In the genomic region with DNA sequence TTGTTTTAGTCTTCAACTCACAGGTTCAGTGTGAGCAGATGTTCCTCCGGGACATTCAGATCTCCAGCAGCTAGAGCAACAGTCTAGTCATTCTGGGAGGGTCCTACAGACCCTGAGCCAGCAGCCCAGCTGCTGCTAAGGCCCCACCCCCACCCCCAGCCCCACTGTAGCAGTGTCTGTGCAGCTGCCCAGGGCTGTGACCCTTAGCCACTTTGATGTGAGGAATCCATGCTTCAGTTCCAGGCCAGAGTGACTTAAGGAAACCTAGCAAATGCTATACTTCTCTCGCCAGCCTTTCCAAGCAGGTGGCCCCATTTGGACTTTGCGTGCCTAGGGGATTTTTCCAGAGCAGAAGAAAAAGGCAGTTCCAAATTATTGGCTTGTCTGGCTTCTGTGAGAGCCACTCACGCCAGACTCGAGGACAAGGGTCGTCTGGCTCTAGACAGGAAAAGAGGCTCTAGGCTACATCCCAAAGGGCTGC, we compare ENCODE assay signal across 13 mouse cellular contexts. TPM values are rescaled to one million over a fixed set of nuclear protein-coding genes. Genes with fewer than 3 reads are reported as not detected.
DNase-seq lines count a peak whose midpoint lies in the region; ATAC-seq and TF ChIP-seq lines count a peak whose summit lies in the region.
"Had no signal": no experiment of that assay in that cellular context is flagged by ENCODE, and none has a peak within 500 bp of the region (broad histone marks: within the 10 kb centered on the region; RNA-seq: fewer than 3 reads in every experiment).

No protein-coding gene starts in this region.

- no peaks in the 10 kb centered on the region for H3K9me3 ChIP-seq in lung, embryonic 16.5 days (ENCODE audit: control insufficient read depth, low read length)
- no peaks in the 10 kb centered on the region for H3K9me3 ChIP-seq in intestine, embryonic 14.5 days (ENCODE audit: control insufficient read depth, low read length)
- no peaks in the 10 kb centered on the region for H3K9me3 ChIP-seq in forebrain, postnatal 0 days (ENCODE audit: low read length)
- H3K9me3 ChIP-seq in midbrain, embryonic 14.5 days (ENCODE audit: control insufficient read depth, low read length) = no peaks in the 10 kb centered on the region

- H3ac ChIP-seq in myocyte (ENCODE audit: control insufficient read depth, insufficient read length) = no peak overlapping the region

- no peaks in the 10 kb centered on the region for H3K36me3 ChIP-seq in lung, embryonic 16.5 days (ENCODE audit: control insufficient read depth, insufficient read depth, low read length)
- H3K36me3 ChIP-seq in intestine, embryonic 14.5 days (ENCODE audit: control insufficient read depth, insufficient read depth, low read length) = no peaks in the 10 kb centered on the region
- H3K36me3 ChIP-seq in myocyte (ENCODE audit: control insufficient read depth, insufficient read depth) = no peaks in the 10 kb centered on the region
- no peaks in the 10 kb centered on the region for H3K36me3 ChIP-seq in forebrain, postnatal 0 days (ENCODE audit: insufficient read depth)
- no peaks in the 10 kb centered on the region for H3K36me3 ChIP-seq in midbrain, embryonic 14.5 days (ENCODE audit: control insufficient read depth, insufficient read depth, low read length)

- H3K4me2 ChIP-seq in lung, embryonic 16.5 days (ENCODE audit: low read depth, low read length) = no peak overlapping the region
- H3K4me2 ChIP-seq in intestine, embryonic 14.5 days (ENCODE audit: low read length) = no peak overlapping the region
- H3K4me2 ChIP-seq in myocyte (ENCODE audit: low read depth) = no peak overlapping the region
- H3K4me2 ChIP-seq in forebrain, postnatal 0 days (ENCODE audit: low read depth) = no peak overlapping the region
- H3K4me2 ChIP-seq in midbrain, embryonic 14.5 days (ENCODE audit: low read length) = no peak overlapping the region
- H3K4me2 ChIP-seq: hindbrain, embryonic 14.5 days had no signal

- ATAC-seq in lung, embryonic 16.5 days (ENCODE audit: low read depth) = peak; percentile 51; the same call in 1 of the 2 replicates
- peak; percentile 80 for ATAC-seq in intestine, embryonic 14.5 days (replicated peaks; ENCODE audit: low FRiP score, low TSS enrichment, low read depth)
- ATAC-seq in forebrain, postnatal 0 days = no peak
- no peak for ATAC-seq in midbrain, embryonic 14.5 days (ENCODE audit: low FRiP score, low TSS enrichment)

- no peak overlapping the region for H3K27ac ChIP-seq in lung, embryonic 16.5 days (ENCODE audit: low read length)
- no peak overlapping the region; the same call in 1 of the 2 replicates for H3K27ac ChIP-seq in intestine, embryonic 14.5 days (ENCODE audit: low read depth)
- H3K27ac ChIP-seq in forebrain, postnatal 0 days (ENCODE audit: low read depth, low read length) = no peak overlapping the region
- no peak overlapping the region for H3K27ac ChIP-seq in midbrain, embryonic 14.5 days (replicated peaks; ENCODE audit: low read depth, low read length)
- H3K27ac ChIP-seq: hindbrain, embryonic 14.5 days had no signal

- no peaks in the 10 kb centered on the region for H3K79me2 ChIP-seq in myocyte (ENCODE audit: control insufficient read depth, insufficient read depth)

- no peaks in the 10 kb centered on the region for H3K4me1 ChIP-seq in lung, embryonic 16.5 days (replicated peaks; ENCODE audit: control insufficient read depth, insufficient read depth, low read length)
- H3K4me1 ChIP-seq in intestine, embryonic 14.5 days (replicated peaks; ENCODE audit: control insufficient read depth, insufficient read depth, low read length) = no peaks in the 10 kb centered on the region
- H3K4me1 ChIP-seq in forebrain, postnatal 0 days (ENCODE audit: insufficient read depth) = no peaks in the 10 kb centered on the region
- H3K4me1 ChIP-seq in midbrain, embryonic 14.5 days (ENCODE audit: control insufficient read depth, insufficient read depth, low read length) = no peaks in the 10 kb centered on the region

- no peaks in the 10 kb centered on the region for H3K27me3 ChIP-seq in lung, embryonic 16.5 days (ENCODE audit: control insufficient read depth, insufficient read depth, low read depth, low read length)
- H3K27me3 ChIP-seq in intestine, embryonic 14.5 days (replicated peaks; ENCODE audit: control insufficient read depth, insufficient read depth, low read length) = no peaks in the 10 kb centered on the region
- no peaks in the 10 kb centered on the region for H3K27me3 ChIP-seq in myocyte (ENCODE audit: control insufficient read depth, insufficient read depth, insufficient read length)
- H3K27me3 ChIP-seq in forebrain, postnatal 0 days (ENCODE audit: insufficient read depth, low read length) = no peaks in the 10 kb centered on the region
- H3K27me3 ChIP-seq in midbrain, embryonic 14.5 days (ENCODE audit: control insufficient read depth, insufficient read depth, low read length) = no peaks in the 10 kb centered on the region

- WGBS in lung, embryonic 16.5 days = 44% methylated on average over 6 of the region's 6 CpGs
- 46% methylated on average over 6 of the region's 6 CpGs for WGBS in intestine, embryonic 14.5 days
- 76% methylated on average over 6 of the region's 6 CpGs for WGBS in forebrain, postnatal 0 days
- WGBS in midbrain, embryonic 14.5 days = 82% methylated on average over 6 of the region's 6 CpGs

- no peak overlapping the region for H3K4me3 ChIP-seq in lung, embryonic 16.5 days (ENCODE audit: low read length)
- H3K4me3 ChIP-seq in intestine, embryonic 14.5 days (ENCODE audit: low read depth, low read length) = no peak overlapping the region
- H3K4me3 ChIP-seq in myocyte = no peak overlapping the region
- no peak overlapping the region for H3K4me3 ChIP-seq in forebrain, postnatal 0 days (ENCODE audit: low read depth, low read length)
- H3K4me3 ChIP-seq in midbrain, embryonic 14.5 days (replicated peaks; ENCODE audit: low read depth, low read length) = no peak overlapping the region

- TF ChIP-seq CTCF in forebrain, postnatal 0 days (IDR thresholded peaks at IDR 0.05; ENCODE audit: low read depth) = no peak

- peak; percentile 44 for DNase-seq in embryo, embryonic 10 days (ENCODE audit: low spot score)
- DNase-seq in embryo, embryonic 9.5 days (ENCODE audit: extremely low spot score) = no peak
- DNase-seq in lung, postnatal 25 days (ENCODE audit: low spot score) = no peak
- DNase-seq in intestine, embryonic 14.5 days (ENCODE audit: low spot score) = no peak
- no peak for DNase-seq in forebrain, postnatal 0 days
- no peak for DNase-seq in midbrain, embryonic 14.5 days
- DNase-seq: cerebellum, adult 18-20 months had no signal

- H3K9ac ChIP-seq in lung, embryonic 16.5 days (ENCODE audit: low read length) = no peak overlapping the region
- no peak overlapping the region for H3K9ac ChIP-seq in intestine, embryonic 14.5 days (ENCODE audit: low read length)
- no peak overlapping the region for H3K9ac ChIP-seq in forebrain, postnatal 0 days
- no peak overlapping the region for H3K9ac ChIP-seq in midbrain, embryonic 14.5 days (replicated peaks; ENCODE audit: low read length)
- H3K9ac ChIP-seq: hindbrain, embryonic 14.5 days had no signal

- TF ChIP-seq POLR2A in myocyte (IDR thresholded peaks at IDR 0.05; ENCODE audit: insufficient read length, low read depth) = no peak

TF ChIP-seq in myocyte, 11 proteins besides CTCF, POLR2A, EP300 and RAD21:
- TF ChIP-seq CEBPB (IDR thresholded peaks at IDR 0.05; ENCODE audit: insufficient read depth, poor library complexity, severe bottlenecking) (no peak), SRF (IDR thresholded peaks at IDR 0.05; ENCODE audit: control insufficient read depth, insufficient read length, low read depth) (no peak), MYOD1 (IDR thresholded peaks at IDR 0.05; ENCODE audit: control insufficient read depth in 1 of 3, insufficient read length in 2 of 3, low read depth in 2 of 3) (peak in 2 of 3 experiments; percentile 65 to 80), MYOG (IDR thresholded peaks at IDR 0.05; ENCODE audit: control insufficient read depth in 1 of 3, insufficient read depth in 1 of 3, insufficient read length in 2 of 3, low read depth in 2 of 3) (peak in 2 of 3 experiments; percentile 48 to 74), MAX (IDR thresholded peaks at IDR 0.05; ENCODE audit: low read depth) (no peak), USF1 (IDR thresholded peaks at IDR 0.05; ENCODE audit: low read depth) (no peak)

RNA-seq across cellular contexts. Expression of a gene that starts 2.5 kb away (rescaled TPM):
- polyA plus RNA-seq in lung, embryonic 16.5 days (2015; fragmentation: Nextera tagmentation; extraction: Ambion mirVana) = 1.2 TPM in 1 of 2 replicates, not detected in the other
- 387 TPM in 1 of 2 replicates, not detected in the other for polyA plus RNA-seq in intestine, embryonic 14.5 days (2014; fragmentation: Nextera tagmentation; extraction: Ambion mirVana)
- 85.4 TPM for polyA plus RNA-seq in myocyte (2012; fragmentation: generic; extraction: Trizol)
- not detected in 2 replicates for total RNA-seq in forebrain, postnatal 0 days (2014; rRNA removed)
- not detected in 2 replicates for polyA plus RNA-seq in forebrain, postnatal 0 days (2015; fragmentation: Nextera tagmentation; extraction: Ambion mirVana)
- polyA plus RNA-seq in midbrain, embryonic 14.5 days (2014; fragmentation: Nextera tagmentation; extraction: Ambion mirVana) = not detected in 2 replicates
- total RNA-seq: granulocyte monocyte progenitor cell, adult 5-6 weeks; layer of hippocampus, adult 18-20 months; left cerebral cortex, postnatal 36 days had no signal
- polyA plus RNA-seq: hindbrain, embryonic 14.5 days had no signal

RNA-seq across cellular contexts. Expression of a gene that starts 50.1 kb away (rescaled TPM):
- 19.8 and 19.9 TPM in 2 replicates for polyA plus RNA-seq in lung, embryonic 16.5 days (2015; fragmentation: Nextera tagmentation; extraction: Ambion mirVana)
- 20.5 and 24.2 TPM in 2 replicates for polyA plus RNA-seq in intestine, embryonic 14.5 days (2014; fragmentation: Nextera tagmentation; extraction: Ambion mirVana)
- 5.3 TPM for polyA plus RNA-seq in myocyte (2012; fragmentation: generic; extraction: Trizol)
- 29.9 and 34.3 TPM in 2 replicates for total RNA-seq in forebrain, postnatal 0 days (2014; rRNA removed)
- polyA plus RNA-seq in forebrain, postnatal 0 days (2015; fragmentation: Nextera tagmentation; extraction: Ambion mirVana) = 20.0 and 24.7 TPM in 2 replicates
- 27.3 and 33.8 TPM in 2 replicates for polyA plus RNA-seq in midbrain, embryonic 14.5 days (2014; fragmentation: Nextera tagmentation; extraction: Ambion mirVana)

RNA-seq across cellular contexts. Expression of a gene that starts 50.3 kb away (rescaled TPM):
- 49.2 and 52.1 TPM in 2 replicates for polyA plus RNA-seq in lung, embryonic 16.5 days (2015; fragmentation: Nextera tagmentation; extraction: Ambion mirVana)
- 50.2 and 54.2 TPM in 2 replicates for polyA plus RNA-seq in intestine, embryonic 14.5 days (2014; fragmentation: Nextera tagmentation; extraction: Ambion mirVana)
- polyA plus RNA-seq in myocyte (2012; fragmentation: generic; extraction: Trizol) = 81.9 TPM
- 53.4 and 60.3 TPM in 2 replicates for total RNA-seq in forebrain, postnatal 0 days (2014; rRNA removed)
- polyA plus RNA-seq in forebrain, postnatal 0 days (2015; fragmentation: Nextera tagmentation; extraction: Ambion mirVana) = 43.4 and 47.0 TPM in 2 replicates
- polyA plus RNA-seq in midbrain, embryonic 14.5 days (2014; fragmentation: Nextera tagmentation; extraction: Ambion mirVana) = 43.7 and 52.7 TPM in 2 replicates
- total RNA-seq: granulocyte monocyte progenitor cell, adult 5-6 weeks had no signal

Comparison
In these comparisons a context has a peak if more than half of its experiments do, and no peak if none do; other contexts are left out.
1. ATAC-seq: peak in lung, embryonic 16.5 days (single experiment) and intestine, embryonic 14.5 days (single experiment); none in forebrain, postnatal 0 days (single experiment) and midbrain, embryonic 14.5 days (single experiment).